Mouse (Mus musculus): ENCODE data around the gene Lrmda. TPM values are rescaled to one million over a fixed set of nuclear protein-coding genes. Genes with fewer than 3 reads are reported as not detected.

The Lrmda gene
- polyA plus RNA-seq, 1 experiment from 2014 or later, result not detected

- no peak overlapping the region for H3K9ac ChIP-seq (ENCODE audit: low read length)
- peaks cover 5% of the 10 kb centered on the region; the same call in 1 of the 2 replicates for H3K4me1 ChIP-seq (replicated peaks; ENCODE audit: control insufficient read depth, insufficient read depth, low read length)
- H3K9me3 ChIP-seq (ENCODE audit: control insufficient read depth, low read length), result no peaks in the 10 kb centered on the region
- 53% methylated on average over 5 of the region's 5 CpGs for WGBS
- H3K27me3 ChIP-seq (ENCODE audit: control insufficient read depth, insufficient read depth, low read length), result peaks cover 6% of the 10 kb centered on the region; the same call in 1 of the 2 replicates
- no peaks in the 10 kb centered on the region for H3K36me3 ChIP-seq (ENCODE audit: control insufficient read depth, insufficient read depth, low read length)
- no peak overlapping the region for H3K4me3 ChIP-seq (ENCODE audit: low read depth, low read length)
- H3K27ac ChIP-seq (ENCODE audit: low read depth, low read length), result no peak overlapping the region
- ATAC-seq (replicated peaks; ENCODE audit: low FRiP score), result no peak
- H3K4me2 ChIP-seq (ENCODE audit: low read depth, low read length, severe bottlenecking), result no peak overlapping the region
- no peak for DNase-seq (ENCODE audit: low spot score)
Measured at GRCm38 (mm10) chr14:22442719-22443118, 423.2 kb downstream of the Lrmda start.

- no peaks in the 10 kb centered on the region for H3K9me3 ChIP-seq (ENCODE audit: control insufficient read depth, low read length)
- ATAC-seq (replicated peaks; ENCODE audit: low FRiP score) (no peak), DNase-seq (ENCODE audit: low spot score) (no peak)
- WGBS, result 81% methylated on average over 2 of the region's 2 CpGs
- no peak overlapping the region for H3K4me3 ChIP-seq (ENCODE audit: low read depth, low read length)
- H3K27ac ChIP-seq (ENCODE audit: low read depth, low read length), result no peak overlapping the region
- no peak overlapping the region for H3K4me2 ChIP-seq (ENCODE audit: low read depth, low read length, severe bottlenecking)
- peaks cover 5% of the 10 kb centered on the region; the same call in 1 of the 2 replicates for H3K4me1 ChIP-seq (replicated peaks; ENCODE audit: control insufficient read depth, insufficient read depth, low read length)
- H3K9ac ChIP-seq (ENCODE audit: low read length), result no peak overlapping the region
- peaks cover 2% of the 10 kb centered on the region; the same call in 1 of the 2 replicates for H3K27me3 ChIP-seq (ENCODE audit: control insufficient read depth, insufficient read depth, low read length)
- no peaks in the 10 kb centered on the region for H3K36me3 ChIP-seq (ENCODE audit: control insufficient read depth, insufficient read depth, low read length)
Measured at GRCm38 (mm10) chr14:22444541-22444940, 425.0 kb downstream of the Lrmda start.

GRCm38 (mm10) chr14:22445161-22445821 is 425.8 kb downstream of the Lrmda start:
- WGBS, result 87% methylated on average over 5 of the region's 5 CpGs
- H3K36me3 ChIP-seq (ENCODE audit: control insufficient read depth, insufficient read depth, low read length), result no peaks in the 10 kb centered on the region
- H3K9me3 ChIP-seq (ENCODE audit: control insufficient read depth, low read length), result no peaks in the 10 kb centered on the region
- H3K4me2 ChIP-seq (ENCODE audit: low read depth, low read length, severe bottlenecking), result no peak overlapping the region
- no peak overlapping the region for H3K4me3 ChIP-seq (ENCODE audit: low read depth, low read length)
- ATAC-seq (replicated peaks; ENCODE audit: low FRiP score) (no peak), DNase-seq (ENCODE audit: low spot score) (no peak)
- H3K27me3 ChIP-seq (ENCODE audit: control insufficient read depth, insufficient read depth, low read length), result peaks cover 2% of the 10 kb centered on the region; the same call in 1 of the 2 replicates
- H3K4me1 ChIP-seq (replicated peaks; ENCODE audit: control insufficient read depth, insufficient read depth, low read length), result peaks cover 5% of the 10 kb centered on the region; the same call in 1 of the 2 replicates
- no peak overlapping the region for H3K27ac ChIP-seq (ENCODE audit: low read depth, low read length)
- H3K9ac ChIP-seq (ENCODE audit: low read length), result no peak overlapping the region

GRCm38 (mm10) chr14:22445841-22446570 is 426.5 kb downstream of the Lrmda start:
- Histone ChIP-seq H3K36me3 (ENCODE audit: control insufficient read depth, insufficient read depth, low read length) (no peaks in the 10 kb centered on the region), H3K27me3 (ENCODE audit: control insufficient read depth, insufficient read depth, low read length) (peaks cover 2% of the 10 kb centered on the region; the same call in 1 of the 2 replicates), H3K4me2 (ENCODE audit: low read depth, low read length, severe bottlenecking) (no peak overlapping the region), H3K4me1 (replicated peaks; ENCODE audit: control insufficient read depth, insufficient read depth, low read length) (peaks cover 2% of the 10 kb centered on the region; the same call in 1 of the 2 replicates), H3K9ac (ENCODE audit: low read length) (no peak overlapping the region), H3K27ac (ENCODE audit: low read depth, low read length) (no peak overlapping the region), H3K9me3 (ENCODE audit: control insufficient read depth, low read length) (no peaks in the 10 kb centered on the region), H3K4me3 (ENCODE audit: low read depth, low read length) (no peak overlapping the region)
- DNase-seq (ENCODE audit: low spot score) (no peak), ATAC-seq (replicated peaks; ENCODE audit: low FRiP score) (no peak)
- 86% methylated on average over 2 of the region's 2 CpGs for whole genome bisulfite sequencing

GRCm38 (mm10) chr14:22451603-22452002 is 432.1 kb downstream of the Lrmda start:
- 80% methylated on average over 4 of the region's 4 CpGs for WGBS
- no peaks in the 10 kb centered on the region; the same call in 1 of the 2 replicates for H3K27me3 ChIP-seq (ENCODE audit: control insufficient read depth, insufficient read depth, low read length)

GRCm38 (mm10) chr14:22464314-22464713 is 444.8 kb downstream of the Lrmda start:
- no peak overlapping the region for H3K4me3 ChIP-seq (ENCODE audit: low read depth, low read length)
- ATAC-seq (replicated peaks; ENCODE audit: low FRiP score), result no peak
- H3K27ac ChIP-seq (ENCODE audit: low read depth, low read length), result no peak overlapping the region
- H3K36me3 ChIP-seq (ENCODE audit: control insufficient read depth, insufficient read depth, low read length), result no peaks in the 10 kb centered on the region
- H3K4me1 ChIP-seq (replicated peaks; ENCODE audit: control insufficient read depth, insufficient read depth, low read length), result no peaks in the 10 kb centered on the region
- WGBS, result 76% methylated on average over 1 of the region's 1 CpGs
- no peak for DNase-seq (ENCODE audit: low spot score)
- no peaks in the 10 kb centered on the region for H3K9me3 ChIP-seq (ENCODE audit: control insufficient read depth, low read length)
- no peaks in the 10 kb centered on the region for H3K27me3 ChIP-seq (ENCODE audit: control insufficient read depth, insufficient read depth, low read length)
- H3K4me2 ChIP-seq (ENCODE audit: low read depth, low read length, severe bottlenecking), result no peak overlapping the region
- H3K9ac ChIP-seq (ENCODE audit: low read length), result no peak overlapping the region

More at GRCm38 (mm10) chr14:22451603-22452002, 432.1 kb downstream of the Lrmda start:
- Histone ChIP-seq H3K4me3 (ENCODE audit: low read depth, low read length) (no peak overlapping the region), H3K9ac (ENCODE audit: low read length) (no peak overlapping the region), H3K4me1 (replicated peaks; ENCODE audit: control insufficient read depth, insufficient read depth, low read length) (no peaks in the 10 kb centered on the region), H3K4me2 (ENCODE audit: low read depth, low read length, severe bottlenecking) (no peak overlapping the region), H3K9me3 (ENCODE audit: control insufficient read depth, low read length) (no peaks in the 10 kb centered on the region), H3K27ac (ENCODE audit: low read depth, low read length) (no peak overlapping the region), H3K36me3 (ENCODE audit: control insufficient read depth, insufficient read depth, low read length) (no peaks in the 10 kb centered on the region)
- ATAC-seq (replicated peaks; ENCODE audit: low FRiP score) (no peak), DNase-seq (ENCODE audit: low spot score) (no peak)

GRCm38 (mm10) chr14:22471041-22471440 is 451.5 kb downstream of the Lrmda start:
- Histone ChIP-seq H3K4me2 (ENCODE audit: low read depth, low read length, severe bottlenecking) (no peak overlapping the region), H3K9me3 (ENCODE audit: control insufficient read depth, low read length) (no peaks in the 10 kb centered on the region), H3K9ac (ENCODE audit: low read length) (no peak overlapping the region), H3K27me3 (ENCODE audit: control insufficient read depth, insufficient read depth, low read length) (no peaks in the 10 kb centered on the region), H3K36me3 (ENCODE audit: control insufficient read depth, insufficient read depth, low read length) (no peaks in the 10 kb centered on the region), H3K4me3 (ENCODE audit: low read depth, low read length) (no peak overlapping the region), H3K4me1 (replicated peaks; ENCODE audit: control insufficient read depth, insufficient read depth, low read length) (no peaks in the 10 kb centered on the region), H3K27ac (ENCODE audit: low read depth, low read length) (no peak overlapping the region)
- ATAC-seq (replicated peaks; ENCODE audit: low FRiP score) (no peak), DNase-seq (ENCODE audit: low spot score) (no peak)
- WGBS, result 90% methylated on average over 4 of the region's 4 CpGs

- Histone ChIP-seq H3K4me1 (replicated peaks; ENCODE audit: control insufficient read depth, insufficient read depth, low read length) (no peaks in the 10 kb centered on the region), H3K4me2 (ENCODE audit: low read depth, low read length, severe bottlenecking) (no peak overlapping the region), H3K27me3 (ENCODE audit: control insufficient read depth, insufficient read depth, low read length) (no peaks in the 10 kb centered on the region), H3K27ac (ENCODE audit: low read depth, low read length) (no peak overlapping the region), H3K4me3 (ENCODE audit: low read depth, low read length) (no peak overlapping the region), H3K9ac (ENCODE audit: low read length) (no peak overlapping the region), H3K36me3 (ENCODE audit: control insufficient read depth, insufficient read depth, low read length) (no peaks in the 10 kb centered on the region), H3K9me3 (ENCODE audit: control insufficient read depth, low read length) (no peaks in the 10 kb centered on the region)
- DNase-seq (ENCODE audit: low spot score), result no peak
- WGBS, result 83% methylated on average over 7 of the region's 7 CpGs
- ATAC-seq (replicated peaks; ENCODE audit: low FRiP score), result no peak
Measured at GRCm38 (mm10) chr14:22473451-22473850, 453.9 kb downstream of the Lrmda start.
